Mouse (Mus musculus) left cerebral cortex, postnatal 14 days (tissue): ENCODE data around the gene Kcnab3. TPM values are rescaled to one million over a fixed set of nuclear protein-coding genes. Genes with fewer than 3 reads are reported as not detected.

Experiments used
- DNase-seq, 2 experiments: peaks; one replicate each; pipeline ENCODE4 v3.0.0; 2021 to 2022; ENCODE audit warnings: low spot score in 2 of 2, mixed read lengths in 1 of 2
- intact Hi-C: fragments of 180-260 bp; cut with DNase I; formaldehyde crosslinking; loops from one replicate; pipeline ENCODE4 v1.15.1; 2025
- total RNA-seq, 2 experiments: library from RNA; stranded (reverse); gene quantifications; 2 replicates each; pipeline ENCODE4 v1.2.3; 2021

The Kcnab3 gene
- total RNA-seq, 2 experiments from 2014 or later = 30.8 to 36.9 TPM

DNA sequence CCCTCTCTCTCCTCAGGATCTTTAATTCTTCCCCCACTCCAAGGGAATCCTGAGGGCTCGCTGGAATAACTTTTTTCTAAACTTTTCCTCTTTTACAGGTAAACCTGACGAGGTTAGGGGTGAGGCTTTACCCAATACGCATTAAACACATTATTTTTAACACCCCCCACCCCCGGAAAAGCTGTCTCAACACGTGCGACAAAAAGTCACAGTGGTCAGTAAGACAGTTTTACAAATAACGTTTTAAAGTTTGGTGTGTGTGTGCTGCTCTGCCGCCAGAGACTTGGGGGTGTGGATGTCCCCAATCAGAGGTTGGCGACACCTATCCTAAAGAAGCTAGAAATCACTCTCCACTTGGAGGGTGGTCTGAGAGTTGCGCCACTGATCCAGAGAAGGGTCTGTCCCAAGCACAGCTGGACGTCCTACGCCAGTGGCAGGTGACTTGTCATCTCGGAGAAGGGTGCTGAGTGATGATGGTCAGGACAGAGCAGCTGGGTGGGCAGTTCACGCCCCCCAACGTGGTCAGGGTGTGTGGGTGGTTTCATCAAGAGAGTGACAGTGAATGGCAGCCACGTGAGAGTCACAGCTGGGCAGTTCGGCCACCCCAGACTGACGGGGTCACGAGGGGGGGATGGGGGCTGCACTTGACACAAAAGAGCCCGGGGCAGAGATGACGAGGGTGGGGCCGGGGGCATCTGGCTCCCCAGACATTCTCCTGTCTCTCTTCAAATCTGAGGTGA lies 41.7 kb downstream of the Kcnab3 start:
- no peak for DNase-seq
- intact Hi-C loops = loop anchor here (2.0 to 5.0 kb wide), 3 partner anchors 27 to 245 kb away; partner anchors contain the start of genes 9130213A22Rik, Hes7, Kcnab3 and Rnf227

GRCm38 (mm10) chr11:69368356-69369214 lies 42.5 kb downstream of the Kcnab3 start:
- intact Hi-C loops = loop anchor here (5.0 kb wide), 2 partner anchors 41 to 246 kb away; partner anchors contain the start of genes 9130213A22Rik, Hes7 and Kcnab3
- peak in 1 of 2 experiments; percentile 31 for DNase-seq

DNA sequence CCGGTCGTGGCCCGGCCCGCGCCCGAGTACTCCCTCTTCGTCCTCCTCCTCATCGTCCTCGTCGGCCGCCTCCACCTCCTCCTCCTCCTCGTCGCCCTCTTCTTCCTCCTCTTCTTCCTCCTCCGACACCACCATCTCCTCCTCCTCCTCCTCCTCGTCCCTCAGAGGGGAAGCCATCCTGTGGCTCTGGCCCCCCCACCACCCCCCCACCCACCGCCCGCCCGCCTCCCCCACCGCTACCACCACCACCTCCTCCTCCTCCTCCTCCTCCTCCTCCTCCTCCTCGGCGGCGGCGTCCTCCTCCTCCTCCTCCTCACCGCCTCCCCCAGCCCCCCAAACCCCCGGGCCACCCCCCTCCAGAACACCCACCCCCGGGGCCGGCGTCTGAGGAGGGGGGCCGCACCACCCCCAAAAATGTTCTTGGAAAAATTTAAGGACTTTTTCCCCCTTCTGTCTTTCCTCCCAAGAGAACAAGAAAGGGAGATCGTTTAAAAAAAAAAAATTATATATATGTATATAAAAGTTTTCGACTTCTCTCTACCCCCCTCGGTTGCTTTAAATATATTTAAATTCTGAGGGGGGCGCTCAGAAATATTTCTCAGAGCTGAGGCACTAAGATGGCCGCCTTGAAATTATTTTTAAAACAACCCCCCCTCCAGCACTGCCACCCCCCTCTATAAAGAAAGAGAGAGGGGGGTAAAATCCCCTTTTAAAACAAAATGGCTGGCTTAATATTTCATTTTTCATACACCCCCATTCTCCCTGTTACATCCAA lies 43.3 kb downstream of the Kcnab3 start, which contains the start of gene Chd3:
Gene Chd3 (minus strand): TSS at position 192 of the 775 bp plus-strand sequence.
- no peak for DNase-seq
- intact Hi-C loops = loop anchor here (5.0 kb wide), 2 partner anchors 42 to 247 kb away; partner anchors contain the start of genes 9130213A22Rik, Hes7 and Kcnab3

DNA sequence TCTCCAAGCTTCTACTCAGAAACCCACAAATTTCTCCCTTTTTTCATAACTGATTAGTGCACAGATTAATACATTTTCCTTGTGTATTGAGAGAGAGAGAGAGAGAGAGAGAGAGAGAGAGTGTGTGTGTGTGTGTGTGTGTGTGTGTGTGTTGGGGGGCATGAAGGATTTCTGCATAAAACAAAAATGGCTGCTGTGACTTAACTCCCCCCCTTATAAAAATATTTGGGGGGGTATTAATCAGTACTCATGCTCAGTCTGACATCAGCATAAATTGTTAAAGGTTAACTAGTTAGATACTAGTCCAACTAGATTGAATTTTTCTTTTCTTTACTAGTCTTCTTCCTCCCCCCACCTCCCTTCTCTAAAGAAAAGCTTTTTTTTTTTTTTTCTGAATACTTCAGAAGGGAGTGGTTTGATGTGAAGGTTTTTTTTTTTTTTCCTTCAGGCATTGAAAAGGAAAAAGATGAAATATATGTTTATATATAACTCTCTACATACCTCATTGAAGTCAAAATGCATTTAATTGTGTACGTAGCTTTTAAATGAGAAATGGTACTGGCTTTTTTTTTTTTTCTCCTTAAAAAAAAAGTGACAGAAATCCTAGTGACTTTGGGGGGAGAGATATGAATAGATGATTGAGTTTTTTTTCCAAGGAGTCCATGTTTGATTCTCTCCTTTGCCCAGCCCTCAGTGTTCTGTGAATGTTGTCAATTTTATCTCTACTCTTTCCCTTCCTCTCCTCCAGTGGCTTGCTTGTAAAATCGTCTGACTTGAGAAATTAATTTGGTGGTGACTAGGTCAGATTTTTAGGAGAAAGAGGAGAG lies 44.1 kb downstream of the Kcnab3 start:
- no peak for DNase-seq
- intact Hi-C loops = loop anchor here (5.0 kb wide), 2 partner anchors 43 to 248 kb away; partner anchors contain the start of genes 9130213A22Rik, Hes7 and Kcnab3

GRCm38 (mm10) chr11:69370817-69371215 lies 44.8 kb downstream of the Kcnab3 start:
- intact Hi-C loops = no loop called here
- no peak for DNase-seq

- intact Hi-C loops = no loop called here
- no peak for DNase-seq
These were observed 45.5 kb downstream of the Kcnab3 start for GRCm38 (mm10) chr11:69371601-69372000.

- DNase-seq = peak; percentile 66 to 71
- intact Hi-C loops = no loop called here
These were observed 46.2 kb downstream of the Kcnab3 start for GRCm38 (mm10) chr11:69372056-69372779.

- intact Hi-C loops = no loop called here
These were observed 46.7 kb downstream of the Kcnab3 start for GRCm38 (mm10) chr11:69372780-69373170.

DNA sequence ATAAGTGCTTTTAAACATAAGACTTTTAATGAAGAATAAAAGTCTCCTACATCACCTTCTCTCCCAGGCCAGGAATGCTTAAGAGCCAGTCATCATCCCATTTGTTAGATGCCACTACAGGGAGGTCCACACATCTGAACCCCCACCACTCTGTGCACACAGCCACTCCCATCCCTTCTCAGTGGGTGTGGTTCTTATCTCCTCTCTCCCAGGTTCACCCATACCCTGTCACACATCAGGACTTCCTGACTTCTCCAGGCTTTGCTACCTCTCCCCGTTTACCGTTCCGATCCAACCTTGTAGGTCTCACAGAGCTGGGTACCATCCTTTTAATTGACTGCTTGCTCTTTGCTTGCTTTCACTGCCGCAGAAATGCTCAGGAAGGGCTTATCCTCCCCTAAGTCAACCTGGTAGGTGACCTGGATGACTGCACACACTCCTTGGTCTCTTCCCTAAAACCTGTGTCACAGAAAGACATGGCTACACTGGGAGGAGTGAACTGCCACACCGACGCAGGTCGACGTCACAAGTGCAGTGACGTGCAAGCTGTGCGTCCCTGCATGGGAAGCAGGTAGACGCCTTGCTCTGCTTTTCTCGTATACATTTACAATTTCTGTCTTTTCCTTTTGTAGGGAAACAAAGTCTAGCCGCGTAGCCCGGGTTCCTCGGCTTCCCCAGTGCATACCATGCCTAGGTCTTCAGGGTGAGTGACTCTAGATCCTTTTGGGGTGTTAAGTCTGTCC lies 47.3 kb downstream of the Kcnab3 start:
- no peak for DNase-seq
- intact Hi-C loops = no loop called here

More at GRCm38 (mm10) chr11:69372780-69373170, 46.7 kb downstream of the Kcnab3 start:
- DNase-seq = no peak

DNA sequence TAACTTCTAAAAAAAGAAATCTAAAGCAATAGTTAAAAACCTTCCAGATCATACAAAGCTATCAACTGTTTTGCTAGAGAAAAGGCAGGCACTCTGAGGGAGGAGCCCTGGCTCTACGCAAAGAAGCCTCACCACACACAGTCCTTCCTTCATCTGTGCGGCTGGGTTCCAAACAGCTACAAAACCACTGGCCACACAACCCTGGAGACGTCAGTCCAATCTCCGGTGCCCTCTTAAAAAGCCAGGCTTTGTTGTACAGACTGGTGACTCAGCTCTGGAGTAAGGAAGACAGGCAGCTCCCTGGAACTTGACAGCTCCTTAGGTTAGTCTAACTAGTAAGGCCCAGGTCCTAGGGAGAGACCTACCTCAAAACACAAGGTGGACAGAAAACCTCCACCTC lies 49.6 kb downstream of the Kcnab3 start:
- intact Hi-C loops = no loop called here
- DNase-seq = no peak

DNA sequence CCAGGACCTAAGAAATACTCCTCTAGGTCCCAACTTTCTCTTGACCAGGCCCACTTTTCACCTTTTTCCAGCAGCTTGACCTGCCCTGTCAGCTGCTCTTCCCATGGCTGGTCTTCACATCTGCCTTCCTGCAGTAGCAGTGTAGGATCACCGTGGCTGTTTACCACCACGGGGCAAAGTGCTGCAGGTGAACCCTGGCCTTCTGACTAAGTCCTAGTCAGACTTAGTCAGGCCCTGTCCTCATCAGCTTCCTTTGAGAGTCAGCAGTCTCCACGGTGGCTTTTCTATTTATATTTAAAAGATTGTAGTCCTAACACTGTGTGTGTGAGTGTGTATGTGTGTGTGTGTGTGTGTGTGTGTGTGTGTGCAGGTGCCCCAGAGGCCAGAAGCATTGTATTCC lies 51.7 kb downstream of the Kcnab3 start:
- intact Hi-C loops = no loop called here
- no peak for DNase-seq

- DNase-seq = no peak
- intact Hi-C loops = no loop called here
These were observed 53.5 kb downstream of the Kcnab3 start for GRCm38 (mm10) chr11:69379600-69379999.

- intact Hi-C loops = no loop called here
- DNase-seq = no peak
These were observed 55.3 kb downstream of the Kcnab3 start for GRCm38 (mm10) chr11:69381356-69381755.
